Mouse (Mus musculus) right cerebral cortex, adult 18-20 months (tissue): ENCODE measurements at regions not wholly inside any gene's neighbourhood (a gene's known extent, or its start where the extent isn't known, plus 50 kb on each side); places are given as distances from the start of the nearest gene placed in this dataset.

Experiments used
- DNase-seq: peaks from one replicate; pipeline ENCODE4 v3.0.0; 2022; ENCODE audit warnings: mixed read lengths

- peak; percentile 25 for DNase-seq
These were observed 155.2 kb downstream of the Chst1 start for GRCm38 (mm10) chr2:92754505-92755280.

- no peak for DNase-seq
These were observed 157.0 kb downstream of the Chst1 start for GRCm38 (mm10) chr2:92756491-92756890.

GRCm38 (mm10) chr2:92758775-92759174, 156.1 kb upstream of the Syt13 start:
- DNase-seq: no peak

DNA sequence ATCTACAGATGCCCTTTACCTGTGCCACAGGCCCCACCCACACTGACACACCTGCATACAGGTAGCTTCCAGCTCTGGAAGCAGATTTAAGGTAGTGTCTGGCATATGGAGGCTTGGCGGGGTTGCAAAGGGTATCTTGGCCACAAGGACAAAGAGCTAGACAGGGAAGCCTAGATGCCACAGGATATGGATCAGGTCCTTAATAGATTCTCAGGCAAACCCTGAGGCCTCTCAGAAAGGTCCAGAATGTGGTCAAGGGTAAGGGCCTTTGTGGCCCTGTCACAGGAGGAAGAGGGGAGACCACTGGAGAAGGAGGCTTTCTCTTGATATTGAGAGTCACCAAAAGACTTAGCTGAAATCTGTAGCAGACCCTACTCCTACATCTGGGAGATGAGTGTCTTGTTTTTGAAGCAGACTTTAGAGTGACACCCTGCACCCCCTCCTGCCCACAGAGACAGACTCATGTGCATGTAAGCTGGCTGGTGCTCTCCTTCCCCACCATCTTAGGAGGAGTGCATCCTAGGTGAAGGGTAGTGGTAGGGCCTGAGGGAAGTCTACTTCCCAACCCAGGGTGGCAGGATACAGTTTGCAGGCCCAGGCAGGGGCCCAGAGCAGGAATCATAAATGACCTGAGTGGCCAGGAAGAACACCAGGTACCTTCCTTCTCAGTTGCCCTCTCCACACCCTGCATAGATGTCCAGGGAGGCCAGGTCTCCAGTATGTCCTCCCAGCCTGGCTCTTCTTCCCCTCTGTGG, 150.8 kb upstream of the Syt13 start:
- DNase-seq: no peak

DNA sequence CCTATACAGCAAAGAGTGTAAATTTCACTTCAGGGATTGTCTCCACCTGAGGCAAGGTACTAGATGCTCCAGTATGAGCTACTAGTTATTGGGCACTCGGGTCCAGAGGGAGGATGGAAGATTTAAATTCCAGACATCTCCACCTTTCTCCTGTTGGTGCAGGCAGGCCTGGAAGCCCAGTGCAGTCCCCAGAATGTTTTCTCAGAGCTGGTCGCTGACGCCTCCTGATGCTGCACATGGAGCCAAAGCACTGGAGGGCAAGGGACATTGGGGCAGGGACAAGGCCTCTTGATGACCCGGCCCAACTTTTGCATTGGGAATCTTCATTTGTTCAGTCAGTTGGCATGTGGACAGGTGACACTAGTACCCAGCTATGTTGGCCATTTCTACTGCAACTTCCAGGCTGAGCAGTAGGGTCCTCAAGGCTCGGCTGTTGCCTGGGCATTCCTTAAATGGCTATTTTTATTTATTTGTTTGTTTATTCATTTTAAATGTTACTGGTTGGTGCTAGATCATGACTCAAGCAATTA, 147.4 kb upstream of the Syt13 start:
- no peak for DNase-seq

DNA sequence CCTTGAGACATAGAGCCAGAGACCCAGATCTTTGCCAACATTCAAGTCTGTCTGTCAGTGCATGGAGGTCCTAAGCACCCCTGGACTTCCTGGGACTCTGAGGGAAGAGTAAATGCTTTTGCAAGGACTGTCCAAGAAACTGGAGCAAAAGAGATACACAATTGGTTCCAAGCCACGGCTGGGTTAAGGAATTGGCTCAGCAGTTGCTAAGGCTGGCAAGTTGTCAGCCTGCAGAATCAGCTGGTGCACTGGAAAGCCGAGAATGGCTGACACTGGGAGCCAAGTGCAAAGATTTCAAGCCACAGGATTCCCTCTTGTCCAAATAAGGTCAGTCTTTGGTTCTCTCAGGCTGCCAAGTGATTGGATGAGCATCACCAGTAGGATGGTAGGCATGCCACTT, 146.8 kb upstream of the Syt13 start:
- DNase-seq: no peak

DNA sequence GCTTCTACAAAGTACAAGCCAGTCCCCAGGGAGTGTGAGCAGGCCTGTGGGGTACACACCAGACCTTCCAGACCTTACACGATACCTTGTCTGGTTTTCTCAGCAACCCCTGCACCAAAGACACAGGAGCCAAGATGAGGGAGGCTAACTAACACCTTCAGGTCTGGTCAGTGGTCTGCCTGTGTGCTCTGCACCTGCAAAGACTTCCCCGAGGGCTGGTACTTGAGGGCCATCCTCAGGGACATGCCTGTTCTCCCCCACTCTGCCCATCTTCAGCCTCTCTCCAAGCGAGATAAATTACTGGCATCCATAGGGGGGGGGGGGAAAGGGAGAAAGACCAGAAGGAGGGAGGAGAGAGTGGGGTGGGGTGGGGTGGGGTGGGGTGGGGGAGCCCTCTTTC, 145.8 kb upstream of the Syt13 start:
- DNase-seq: no peak

- peak; percentile 39 for DNase-seq
These were observed 144.8 kb upstream of the Syt13 start for GRCm38 (mm10) chr2:92770098-92770497.

DNA sequence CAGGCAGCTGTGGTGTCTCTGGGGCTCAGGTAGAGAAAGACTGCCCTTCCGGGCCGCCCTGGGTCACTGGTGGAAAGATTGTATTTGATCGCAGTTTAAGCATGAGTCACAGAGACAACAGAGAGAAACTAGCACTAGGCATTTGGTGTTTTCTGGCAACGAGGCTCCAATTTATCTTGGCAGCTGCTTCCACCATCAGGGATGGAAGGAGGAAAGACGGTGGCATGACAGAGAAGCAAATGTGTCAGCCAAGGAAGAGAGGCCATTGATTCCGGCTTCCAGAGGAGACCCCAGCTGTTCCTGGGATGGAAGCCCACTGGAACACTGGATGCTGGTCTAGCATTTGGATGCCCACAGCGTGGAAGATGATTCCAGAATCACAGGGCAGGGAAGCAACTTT, 142.3 kb upstream of the Syt13 start:
- peak; percentile 31 for DNase-seq

DNA sequence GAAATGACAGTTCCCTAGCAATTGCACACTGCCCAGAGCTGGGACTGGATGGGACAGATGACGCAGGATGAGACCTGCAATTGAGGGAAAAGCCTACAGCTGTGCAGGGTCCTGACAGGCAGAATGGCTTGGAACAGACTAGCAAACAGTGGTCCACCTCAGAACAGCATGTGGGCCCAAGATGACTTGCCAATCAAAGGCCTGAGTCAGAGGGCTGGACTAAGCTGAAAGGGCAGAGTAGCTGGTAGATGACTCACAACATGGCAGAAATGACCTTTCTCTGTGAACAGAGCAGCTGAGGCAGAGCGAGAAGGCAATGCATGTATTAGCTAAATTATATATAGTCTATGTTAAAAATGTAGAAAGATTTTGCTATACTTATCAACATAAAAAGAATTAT, 138.4 kb upstream of the Syt13 start:
- DNase-seq: no peak

- no peak for DNase-seq
These were observed 135.8 kb upstream of the Syt13 start for GRCm38 (mm10) chr2:92779101-92779500.

DNA sequence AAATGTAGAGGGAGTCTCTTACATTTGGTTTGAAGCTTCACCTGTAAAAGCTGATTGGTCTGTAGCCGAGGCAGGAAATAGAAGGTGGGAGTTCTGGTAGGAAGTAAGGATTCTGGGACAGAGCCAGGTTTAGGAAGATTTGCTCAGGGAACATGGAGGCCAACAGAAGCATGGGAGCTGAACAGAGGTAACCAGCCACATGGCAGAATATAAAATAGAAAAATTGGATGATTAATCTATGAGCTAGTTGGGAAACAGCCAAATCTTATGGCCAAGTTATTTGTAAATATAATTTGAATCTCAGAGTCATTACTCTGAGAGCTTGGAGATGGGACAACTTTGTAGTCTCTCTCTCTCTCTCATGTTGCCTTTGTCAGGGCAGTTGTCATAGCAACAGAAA, 134.9 kb upstream of the Syt13 start:
- DNase-seq: no peak

DNA sequence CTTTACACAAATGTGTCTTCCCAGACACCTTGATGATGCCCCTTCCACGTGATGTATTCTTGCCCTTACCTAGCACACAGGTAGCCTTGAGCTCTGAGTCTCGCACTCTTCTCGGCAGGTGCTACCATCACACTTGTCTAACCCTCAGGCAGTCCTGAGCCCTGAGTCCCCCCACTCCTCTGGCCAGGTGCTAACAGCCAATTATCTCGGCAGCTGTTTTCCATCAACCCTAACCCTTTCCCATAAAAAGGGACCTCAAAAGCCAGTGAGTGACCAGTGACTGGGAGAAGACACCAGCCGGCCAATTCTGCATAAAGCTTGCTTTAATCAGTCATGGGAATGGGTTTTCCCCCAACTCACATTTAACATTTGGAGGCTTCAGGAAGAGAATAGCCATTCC, 133.4 kb upstream of the Syt13 start:
- no peak for DNase-seq

- no peak for DNase-seq
These were observed 132.3 kb upstream of the Syt13 start for GRCm38 (mm10) chr2:92782621-92783020.

GRCm38 (mm10) chr2:92784916-92785315, 130.0 kb upstream of the Syt13 start:
- no peak for DNase-seq

DNA sequence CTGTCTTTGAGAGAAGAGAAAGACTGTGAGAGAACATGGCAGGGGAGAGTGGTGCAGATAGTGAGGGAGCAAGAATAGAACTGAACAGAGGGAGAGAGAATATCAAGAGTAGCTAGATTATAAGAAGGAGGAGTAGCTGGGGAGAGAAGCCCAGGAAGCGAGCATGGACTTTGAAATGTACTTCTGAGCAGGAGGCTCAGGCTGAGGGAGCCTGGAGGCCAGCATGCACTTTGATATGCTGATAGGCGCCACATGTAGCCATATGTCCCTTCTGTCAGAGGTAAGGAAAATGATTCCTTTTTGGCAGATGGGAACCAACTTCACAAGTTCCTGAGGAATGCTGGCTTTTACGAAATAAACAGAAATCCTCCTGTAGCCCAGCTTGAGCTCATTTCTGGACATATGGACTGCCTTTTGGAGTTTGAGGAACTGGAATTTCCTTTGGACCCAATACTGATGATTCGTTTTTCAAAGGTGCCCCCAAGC, 126.9 kb upstream of the Syt13 start:
- no peak for DNase-seq

- DNase-seq: no peak
These were observed 126.0 kb upstream of the Syt13 start for GRCm38 (mm10) chr2:92788875-92789274.

- DNase-seq: peak; percentile 46
These were observed 124.5 kb upstream of the Syt13 start for GRCm38 (mm10) chr2:92790374-92790773.

DNA sequence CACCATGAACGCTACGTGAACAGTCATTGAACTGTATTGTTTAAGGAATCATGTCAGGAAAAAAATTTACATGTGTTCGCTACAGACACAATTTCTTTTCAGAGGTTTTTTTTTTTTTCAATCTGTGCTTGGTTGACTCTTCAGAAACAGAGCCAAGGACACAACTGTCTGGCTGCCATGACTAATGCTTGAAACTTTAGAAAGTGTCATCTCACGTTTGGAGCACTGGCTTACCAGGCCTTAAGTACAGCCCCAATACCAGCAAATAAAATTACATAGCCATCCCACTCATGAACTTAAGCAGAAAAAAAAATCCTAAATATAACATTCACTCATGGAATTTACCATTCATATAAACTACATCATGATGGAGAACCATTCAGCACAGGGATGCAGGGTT, 115.1 kb upstream of the Syt13 start:
- DNase-seq: no peak

GRCm38 (mm10) chr2:92800667-92801066, 114.2 kb upstream of the Syt13 start:
- DNase-seq: no peak

GRCm38 (mm10) chr2:92804916-92805315, 110.0 kb upstream of the Syt13 start:
- no peak for DNase-seq

GRCm38 (mm10) chr2:92805761-92806160, 109.1 kb upstream of the Syt13 start:
- no peak for DNase-seq

- DNase-seq: no peak
These were observed 108.3 kb upstream of the Syt13 start for GRCm38 (mm10) chr2:92806481-92807195.
